Mouse (Mus musculus) T-helper 1 cell (primary cell): ENCODE measurements around the gene Pfas.
"Not testable (repeated sequence)": the region's sequence is repeated elsewhere in the genome, so short reads cannot be mapped to it uniquely, and the experiment has no call there.

Experiments
- in situ Hi-C: fragments of 300-600 bp; cut with MboI, MseI; formaldehyde crosslinking; loops from one replicate; pipeline ENCODE4 v1.15.1; 2025; ENCODE audit warnings: high pct_unique_total_duplicates

The Pfas gene

DNA sequence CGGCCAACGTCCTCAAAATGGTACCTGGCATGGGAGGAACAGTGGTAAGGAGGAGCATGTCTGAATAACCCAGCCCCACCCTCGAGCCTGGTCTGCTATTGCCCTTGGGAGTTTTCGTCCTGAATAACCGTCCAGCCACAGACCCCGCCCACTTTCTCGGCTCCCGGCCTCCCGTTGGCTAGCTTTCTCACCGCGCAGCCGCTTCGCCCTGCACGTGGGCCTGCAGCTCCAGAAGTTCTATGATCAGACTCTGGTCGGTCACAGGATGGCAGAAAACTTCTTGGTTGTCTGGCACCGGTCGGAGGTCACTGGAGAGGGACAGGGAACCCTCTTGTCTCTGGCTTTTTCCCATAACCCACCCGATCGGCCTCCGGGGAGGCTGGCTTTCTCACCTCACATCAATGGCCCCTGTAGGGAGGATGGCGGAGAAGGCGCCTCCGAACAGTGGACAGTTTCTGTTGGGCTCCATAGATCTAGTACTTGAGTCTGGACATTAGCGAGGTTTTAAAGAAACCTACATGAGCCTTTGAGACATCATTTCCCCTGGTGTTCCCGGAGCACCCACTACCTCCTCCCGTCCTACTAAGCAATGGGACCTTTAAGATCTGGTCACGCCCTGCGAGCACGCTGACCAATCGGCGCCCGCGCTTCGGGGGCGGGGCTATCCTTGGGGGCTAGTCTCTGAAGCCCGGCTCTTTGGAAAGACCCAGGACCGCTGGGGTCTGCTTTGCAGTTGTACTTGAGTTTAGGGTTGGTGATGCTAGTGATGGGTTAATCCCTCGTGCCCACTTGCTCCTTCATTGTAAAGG is 34.8 kb downstream of the Pfas start:
- in situ Hi-C loops, result not testable (repeated sequence)

DNA sequence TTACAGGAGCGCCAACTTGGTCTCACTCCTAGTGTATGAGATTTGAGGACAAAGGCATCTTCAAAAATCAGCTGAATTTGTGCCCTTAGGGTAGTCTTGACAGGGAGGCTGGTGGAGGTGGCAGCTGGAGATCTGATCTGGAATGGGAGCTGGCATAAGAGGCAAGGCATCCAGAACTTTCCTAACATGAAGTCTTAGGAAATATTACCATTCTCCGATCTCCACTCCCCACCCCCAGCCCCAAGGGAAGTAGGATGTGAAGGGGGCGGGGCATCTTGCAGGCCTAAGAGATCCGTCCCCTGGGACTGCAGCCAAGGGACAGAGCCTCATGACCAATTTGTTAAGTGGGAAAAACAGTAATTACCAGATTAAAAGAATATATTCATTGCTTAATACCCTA is 38.0 kb downstream of the Pfas start:
- in situ Hi-C loops, result no loop called here

DNA sequence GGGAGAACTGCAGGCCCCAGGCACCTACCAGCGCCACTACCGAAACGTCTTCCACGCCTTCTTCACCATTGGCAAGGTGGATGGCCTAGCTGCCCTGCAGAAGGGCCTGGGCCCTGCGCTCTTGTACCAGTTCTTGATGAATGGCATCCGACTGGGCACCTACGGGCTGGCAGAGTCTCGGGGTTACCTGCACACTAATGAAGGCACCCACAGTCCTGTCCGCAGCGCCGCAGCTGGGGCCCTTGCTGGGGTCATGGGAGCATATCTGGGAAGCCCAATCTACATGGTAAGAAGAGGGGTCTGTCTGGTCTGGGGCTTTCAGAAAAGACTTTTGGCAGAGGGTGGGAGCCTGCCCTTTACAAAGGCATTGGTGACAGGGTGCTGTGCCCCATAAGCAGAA is 39.5 kb downstream of the Pfas start:
- in situ Hi-C loops, result no loop called here

DNA sequence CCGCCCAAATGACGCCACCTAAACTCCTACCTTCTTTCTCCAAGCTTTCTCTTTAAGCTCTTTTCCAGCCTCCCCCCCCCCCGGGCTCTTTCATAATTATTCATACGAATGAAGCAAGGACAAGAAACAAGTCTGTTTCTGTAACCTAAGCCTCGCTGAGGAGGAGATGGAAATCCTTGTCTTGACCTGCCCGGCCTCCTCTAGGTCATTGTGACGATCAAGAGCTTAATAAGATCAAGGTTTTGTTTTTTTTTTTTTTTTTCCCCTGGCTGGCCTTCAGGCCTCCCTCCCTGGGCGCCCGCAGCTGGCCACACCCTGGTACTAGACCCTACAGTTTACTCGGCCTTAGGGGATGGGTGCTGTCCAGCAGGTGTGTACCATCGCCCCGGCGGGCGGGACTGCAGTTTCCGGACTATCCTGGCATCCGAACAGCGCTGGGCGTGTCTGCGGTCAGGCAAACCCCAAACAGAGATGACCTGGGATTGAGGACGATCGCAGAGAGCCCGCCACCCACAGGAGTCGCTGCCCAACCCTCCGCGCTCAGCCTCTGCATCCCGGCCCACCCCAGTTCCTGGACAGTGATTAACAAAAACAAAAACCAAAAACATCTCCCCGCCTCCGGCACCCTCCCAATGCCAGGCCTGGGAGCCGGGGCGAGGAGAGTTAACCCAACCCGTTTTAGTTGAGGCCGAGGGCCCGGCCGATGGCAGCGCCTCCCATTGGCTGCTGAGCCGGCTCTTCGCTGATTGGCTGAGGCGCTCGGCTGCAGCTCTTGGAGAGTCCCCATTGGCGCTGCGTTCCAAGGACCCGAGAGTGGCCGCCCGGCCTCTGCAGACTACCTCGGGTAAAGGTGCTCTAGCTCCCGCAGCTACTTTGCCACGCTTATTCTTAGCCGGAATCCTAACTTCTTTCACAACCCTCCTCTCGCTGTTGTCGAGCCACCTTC is 40.6 kb downstream of the Pfas start, which contains the start of gene Slc25a35:
TSS of gene Slc25a35 (plus strand) at position 795 of the 946 bp plus-strand sequence.
- in situ Hi-C loops, result no loop called here

DNA sequence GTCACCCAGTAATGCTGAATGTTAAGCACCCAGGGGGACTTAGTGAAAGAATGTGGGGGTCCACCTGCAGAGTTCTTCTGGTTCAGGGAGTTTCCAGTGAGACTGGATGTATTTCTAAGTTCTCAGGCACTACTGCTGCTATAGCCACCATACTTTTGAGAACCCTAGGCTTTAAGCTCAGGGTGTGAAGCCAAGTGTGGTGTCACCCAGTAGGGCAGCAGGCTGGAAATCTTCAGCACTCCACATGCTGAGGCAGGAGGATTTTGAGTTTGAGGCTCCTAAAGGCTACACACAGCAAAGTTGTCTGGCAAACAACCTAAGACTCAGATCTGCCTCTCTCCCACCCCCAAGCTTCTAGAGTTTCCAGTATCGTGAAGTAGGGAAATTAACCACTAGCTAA is 41.7 kb downstream of the Pfas start:
- in situ Hi-C loops, result no loop called here

- in situ Hi-C loops, result no loop called here
Measured at GRCm38 (mm10) chr11:68965845-68966244, 42.4 kb downstream of the Pfas start.

GRCm38 (mm10) chr11:68965050-68965449 is 43.2 kb downstream of the Pfas start:
- in situ Hi-C loops, result no loop called here

DNA sequence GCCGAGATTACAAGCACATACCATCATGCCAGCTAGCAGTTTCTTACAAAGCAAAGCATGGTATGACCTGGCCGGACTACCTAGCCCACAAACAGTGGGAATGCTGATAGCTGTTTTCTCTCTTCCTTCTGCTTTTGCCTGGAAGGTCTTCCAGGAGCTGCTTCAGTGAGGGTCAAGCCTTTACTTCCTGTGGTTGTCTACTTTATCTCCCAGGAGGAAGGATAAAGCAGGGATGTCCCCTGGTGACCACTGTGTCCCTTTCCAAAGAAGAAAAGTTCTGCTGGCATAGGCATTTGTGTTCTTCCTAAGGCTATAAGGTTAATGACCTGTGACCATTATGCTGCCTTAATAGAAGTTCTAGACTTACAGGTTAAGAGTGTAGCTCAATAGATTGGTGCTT is 44.9 kb downstream of the Pfas start:
- in situ Hi-C loops, result no loop called here

GRCm38 (mm10) chr11:68962159-68962558 is 46.1 kb downstream of the Pfas start:
- in situ Hi-C loops, result not testable (repeated sequence)

DNA sequence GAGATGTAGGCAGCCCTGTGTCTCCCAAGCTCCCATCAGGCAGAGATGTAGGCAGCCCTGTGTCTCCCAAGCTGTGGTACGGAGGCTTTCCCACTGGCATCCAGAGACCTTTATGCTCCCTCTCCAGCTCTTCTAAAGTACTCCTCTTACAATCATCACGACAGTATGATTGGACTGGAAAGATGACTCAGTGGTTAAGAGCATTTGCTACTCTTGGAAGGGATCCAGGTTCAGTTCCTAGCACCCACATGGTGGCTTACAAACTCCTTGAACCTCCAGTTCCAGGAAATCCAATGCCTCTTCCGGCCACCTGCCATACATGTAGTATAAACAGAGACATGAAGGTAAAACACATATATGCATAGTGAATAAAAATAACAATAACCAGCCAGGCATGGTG is 46.7 kb downstream of the Pfas start:
- in situ Hi-C loops, result no loop called here

DNA sequence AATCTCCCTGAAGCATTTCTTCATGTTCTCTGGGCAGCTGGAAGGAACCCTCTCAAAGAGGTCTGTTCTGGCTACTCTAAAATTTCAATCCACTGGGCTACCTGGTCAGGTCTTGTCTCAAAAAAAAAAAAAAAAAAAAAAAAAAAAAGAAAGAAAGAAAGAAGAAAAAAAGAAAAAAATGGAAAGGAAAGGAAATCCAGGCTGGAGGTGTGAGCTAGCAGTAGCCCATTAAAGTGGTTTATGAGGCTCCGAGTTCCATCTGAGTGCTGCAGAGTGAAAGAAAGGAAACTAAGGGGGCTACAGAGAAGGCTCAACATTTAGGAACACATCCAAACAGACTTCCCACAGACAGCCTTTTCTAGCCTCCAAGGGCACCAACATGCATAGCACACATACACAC is 50.3 kb downstream of the Pfas start:
- in situ Hi-C loops, result no loop called here

- in situ Hi-C loops, result no loop called here
Measured at GRCm38 (mm10) chr11:68957308-68957707, 51.0 kb downstream of the Pfas start, which contains the start of gene Arhgef15. Gene Arhgef15, minus strand, starts transcription at chr11:68957480.

GRCm38 (mm10) chr11:68956697-68957096 is 51.6 kb downstream of the Pfas start:
- in situ Hi-C loops, result no loop called here

- in situ Hi-C loops, result no loop called here
Measured at GRCm38 (mm10) chr11:68956107-68956506, 52.2 kb downstream of the Pfas start.

- in situ Hi-C loops, result no loop called here
Measured at GRCm38 (mm10) chr11:68955473-68955872, 52.8 kb downstream of the Pfas start.

- in situ Hi-C loops, result no loop called here
Measured at GRCm38 (mm10) chr11:68954408-68954807, 53.9 kb downstream of the Pfas start.

DNA sequence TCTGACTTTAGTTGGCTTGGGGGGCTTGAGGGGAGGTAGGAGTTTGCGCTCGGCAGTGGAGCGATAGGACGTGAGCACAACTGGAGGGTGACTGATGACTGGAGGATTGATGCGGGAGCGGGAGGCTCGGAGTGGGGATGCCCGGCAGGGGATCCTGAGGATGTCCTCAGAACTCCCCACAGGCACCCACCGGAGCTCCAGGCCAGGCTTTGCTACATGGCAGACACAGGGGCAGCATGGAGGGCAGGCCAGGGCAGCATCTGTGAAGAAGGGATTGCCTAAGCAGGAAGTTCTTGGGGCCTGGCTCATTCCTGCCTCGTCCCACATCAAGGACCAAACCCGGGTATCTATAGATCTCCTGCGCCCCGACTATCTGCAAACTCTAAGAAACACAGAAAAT is 54.4 kb downstream of the Pfas start:
- in situ Hi-C loops, result no loop called here

DNA sequence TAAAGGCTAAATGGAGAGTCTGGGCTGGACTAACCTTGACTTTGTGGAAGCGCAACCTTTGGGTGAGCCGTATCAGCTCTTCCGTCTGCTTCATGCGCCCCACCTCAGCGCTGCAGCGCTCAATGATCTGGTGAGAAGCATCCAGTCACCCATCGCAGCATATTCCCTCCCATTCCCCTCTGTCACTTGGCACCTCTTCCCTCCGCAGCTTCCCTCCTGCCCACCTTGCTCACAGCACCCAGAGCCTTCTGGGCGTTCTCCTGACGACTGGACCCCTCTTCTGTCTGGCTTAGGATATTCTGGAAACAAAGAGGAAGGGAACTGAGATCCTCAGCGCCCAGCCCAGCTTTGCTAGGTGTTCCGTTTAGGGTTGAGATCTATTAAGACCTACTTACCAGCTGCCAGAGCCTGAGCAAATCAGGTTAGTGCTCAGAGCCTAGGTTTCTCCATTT is 60.7 kb downstream of the Pfas start:
- in situ Hi-C loops, result no loop called here

DNA sequence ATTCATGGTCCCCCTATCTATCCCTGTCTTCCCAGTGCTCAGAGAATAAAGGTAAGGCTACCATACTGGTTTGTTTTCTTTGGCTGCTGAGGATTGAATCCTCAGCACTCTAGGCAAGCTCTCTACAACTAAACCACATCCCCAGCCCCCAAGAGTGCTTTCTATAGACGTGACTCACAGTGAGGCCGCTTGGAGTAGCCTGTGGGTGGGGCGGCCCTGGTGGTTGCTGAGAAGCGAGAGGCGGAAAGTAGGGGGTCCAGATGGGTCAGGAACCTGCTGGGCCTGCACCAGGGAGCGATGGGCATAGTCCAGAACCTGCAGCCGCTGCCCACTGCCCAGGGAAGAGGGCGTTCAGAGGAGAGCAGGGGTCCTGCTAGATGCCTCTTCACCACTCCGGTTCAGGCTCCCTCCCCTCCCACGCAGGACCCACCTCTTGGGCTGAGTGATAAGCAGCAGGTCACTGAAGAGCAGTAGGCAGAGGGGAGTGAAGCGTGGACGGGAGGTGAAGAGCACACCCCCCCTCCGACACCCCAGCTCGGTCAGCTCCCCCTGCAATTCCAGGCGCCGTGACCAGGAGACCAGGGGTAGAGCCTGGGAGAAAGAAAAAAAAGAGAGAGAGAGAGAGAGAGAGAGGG is 61.3 kb downstream of the Pfas start:
- in situ Hi-C loops, result no loop called here

- in situ Hi-C loops, result no loop called here
Measured at GRCm38 (mm10) chr11:68946001-68946400, 62.3 kb downstream of the Pfas start.

DNA sequence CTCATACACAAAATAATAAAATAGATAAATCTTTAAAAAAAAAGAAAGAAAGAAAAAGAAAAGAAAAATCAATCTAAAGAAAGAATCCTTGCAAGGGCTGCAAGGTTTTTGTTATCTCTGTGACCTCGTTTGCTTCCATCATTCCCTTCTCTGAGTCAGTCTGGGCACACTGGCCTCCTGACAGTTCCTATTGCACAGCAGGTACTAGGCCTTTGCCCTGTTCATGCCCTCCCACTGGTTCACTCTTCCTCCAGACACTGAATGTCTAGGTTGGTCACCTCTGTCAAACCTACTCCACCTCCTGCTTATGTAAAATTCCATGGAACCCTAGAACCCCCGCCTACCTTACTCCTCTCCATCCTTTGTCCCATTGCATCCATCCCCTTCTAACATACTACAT is 63.0 kb downstream of the Pfas start:
- in situ Hi-C loops, result no loop called here

GRCm38 (mm10) chr11:68942731-68943130 is 65.5 kb downstream of the Pfas start:
- in situ Hi-C loops, result no loop called here
